Mouse (Mus musculus) spleen, adult 12 weeks (tissue): ENCODE measurements around the gene Ces1a.

Experiments used
- DNase-seq: peaks from one replicate; pipeline ENCODE4 v3.0.0; 2022; ENCODE audit warnings: low spot score

Ces1a gene

GRCm38 (mm10) chr8:92984376-92984775, 63.6 kb downstream of the Ces1a start:
- DNase-seq, result no peak

GRCm38 (mm10) chr8:92982491-92982890, 65.5 kb downstream of the Ces1a start:
- DNase-seq, result no peak

GRCm38 (mm10) chr8:92976656-92977055, 71.3 kb downstream of the Ces1a start:
- no peak for DNase-seq

GRCm38 (mm10) chr8:92972949-92973348, 75.0 kb downstream of the Ces1a start:
- DNase-seq, result no peak
